Mouse (Mus musculus): ENCODE results near the gene Lysmd3.

Gene Lysmd3

DNA sequence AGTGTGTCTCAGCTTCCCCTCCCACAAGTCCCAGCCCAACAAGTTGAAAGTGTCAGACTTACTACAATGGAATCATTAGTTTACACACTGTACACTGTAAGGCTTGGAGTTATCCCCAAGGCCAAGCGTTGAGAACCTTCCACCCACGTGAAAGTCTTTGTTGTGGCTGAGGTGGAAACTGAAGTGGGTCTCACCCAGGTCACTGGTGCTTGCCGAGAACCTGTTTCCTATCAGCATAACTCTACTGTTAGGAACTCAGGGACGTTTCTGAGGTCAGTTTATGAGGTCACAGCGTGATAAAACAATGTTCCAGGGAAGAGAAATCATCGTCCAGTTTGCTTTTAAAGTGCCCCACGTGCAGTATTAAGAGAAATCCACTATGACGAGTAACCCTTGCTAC, 17.9 kb downstream of the Lysmd3 start:
- no peak for DNase-seq (ENCODE audit: low read depth)

- DNase-seq (ENCODE audit: low read depth) = no peak
Observed at GRCm38 (mm10) chr13:81683107-81683506, 25.6 kb downstream of the Lysmd3 start.

DNA sequence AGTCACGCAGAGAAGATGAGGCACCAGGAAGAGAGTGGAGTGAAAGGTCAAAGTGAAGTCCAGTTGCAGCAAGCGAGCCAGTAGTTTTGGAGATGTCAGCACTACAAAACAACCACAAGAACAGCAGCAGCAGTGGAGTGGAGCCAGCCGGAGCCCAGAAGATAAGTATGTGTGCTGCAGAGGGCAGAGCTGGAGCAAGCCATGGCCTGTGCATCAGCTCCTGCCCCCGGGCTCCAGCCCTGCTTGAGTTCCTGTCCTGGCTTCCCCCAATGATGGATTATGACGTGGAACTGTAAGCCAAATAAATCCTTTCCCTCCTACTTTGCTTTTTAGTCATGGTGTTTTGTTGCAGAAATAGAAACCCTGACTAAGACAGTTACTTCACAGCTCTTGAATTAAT, 26.8 kb downstream of the Lysmd3 start:
- no peak for DNase-seq (ENCODE audit: low read depth)

DNA sequence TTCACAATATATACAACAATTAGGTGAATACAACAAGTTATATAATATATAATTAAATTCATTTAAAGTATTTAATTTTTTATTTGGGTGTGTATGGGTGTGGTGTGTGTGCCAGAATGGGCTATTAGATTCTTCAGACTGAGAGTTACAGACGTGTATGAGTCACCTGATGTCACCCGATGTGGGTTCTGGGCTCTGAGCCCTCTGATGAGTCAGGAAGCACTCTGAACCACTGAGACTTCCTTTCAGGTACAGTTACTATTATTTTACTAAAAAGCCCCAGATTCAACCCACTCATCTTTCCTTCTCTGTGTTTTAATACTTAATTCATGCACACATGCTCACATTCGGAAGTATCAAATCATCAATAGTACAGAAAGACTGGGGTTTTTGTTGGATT, 27.4 kb downstream of the Lysmd3 start:
- DNase-seq (ENCODE audit: low read depth) = no peak

DNA sequence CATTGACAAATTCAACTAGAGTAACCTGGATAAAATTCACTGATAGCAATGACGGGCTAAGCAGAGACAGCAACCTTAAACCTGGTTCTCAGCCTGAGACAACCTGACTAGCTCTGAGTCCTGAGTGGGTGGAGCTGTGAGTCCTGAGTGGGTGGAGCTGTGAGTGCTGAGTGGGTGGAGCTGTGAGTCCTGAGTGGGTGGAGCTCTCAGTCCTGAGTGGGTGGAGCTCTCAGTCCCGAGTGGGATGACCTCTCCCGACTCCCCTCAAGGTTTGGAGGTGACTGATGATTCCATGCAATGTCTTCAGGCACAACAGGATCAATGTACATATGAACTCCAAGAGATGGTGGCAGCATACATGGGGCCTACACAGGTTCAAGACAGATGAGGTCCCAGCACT, 32.1 kb downstream of the Lysmd3 start:
- no peak for DNase-seq (ENCODE audit: low read depth)

- DNase-seq (ENCODE audit: low read depth) = peak; percentile 56
Observed at GRCm38 (mm10) chr13:81690477-81690876, 33.0 kb downstream of the Lysmd3 start.

GRCm38 (mm10) chr13:81691606-81692005, 34.1 kb downstream of the Lysmd3 start:
- peak; percentile 59 for DNase-seq (ENCODE audit: low read depth)

GRCm38 (mm10) chr13:81694446-81694845, 37.0 kb downstream of the Lysmd3 start:
- DNase-seq (ENCODE audit: low read depth) = no peak

GRCm38 (mm10) chr13:81703148-81703547, 45.7 kb downstream of the Lysmd3 start:
- DNase-seq (ENCODE audit: low read depth) = no peak

- no peak for DNase-seq (ENCODE audit: low read depth)
Observed at GRCm38 (mm10) chr13:81703621-81704020, 46.2 kb downstream of the Lysmd3 start.

DNA sequence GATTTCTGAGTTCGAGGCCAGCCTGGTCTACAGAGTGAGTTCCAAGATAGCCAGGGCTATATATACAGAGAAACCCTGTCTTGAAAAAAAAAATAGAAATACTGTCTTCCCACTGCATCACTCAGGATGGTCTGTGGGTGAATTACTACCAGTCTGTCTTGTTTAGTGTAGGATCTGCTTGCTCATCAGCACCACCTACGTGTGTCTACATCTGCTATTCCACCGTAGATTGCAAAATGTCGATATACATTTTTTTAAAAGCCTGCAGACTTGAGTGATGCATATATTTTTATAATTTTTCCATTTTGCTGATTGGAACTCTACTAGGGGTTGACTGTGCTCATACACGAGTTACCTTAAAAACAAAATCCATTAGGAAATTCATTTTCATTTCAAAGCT, 48.8 kb downstream of the Lysmd3 start:
- DNase-seq (ENCODE audit: low read depth) = no peak

DNA sequence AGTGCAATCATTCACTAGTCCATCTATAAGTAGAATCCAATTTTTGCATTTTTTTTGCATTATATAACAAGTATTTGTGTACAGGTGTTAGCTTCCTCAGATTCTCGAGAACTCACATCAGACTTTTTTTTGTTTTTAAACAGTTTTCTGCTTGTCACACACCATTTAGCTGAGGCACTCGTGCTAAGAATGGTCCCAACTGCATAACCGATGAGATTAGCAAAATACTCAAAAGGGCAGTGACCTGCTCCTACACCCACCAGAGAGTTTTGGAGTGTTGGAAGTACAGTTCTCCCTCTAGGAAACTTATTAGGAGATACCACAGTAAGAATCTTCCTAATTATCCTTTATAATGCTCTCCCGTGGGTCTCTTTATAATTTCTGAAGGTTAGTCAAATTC, 52.3 kb downstream of the Lysmd3 start:
- no peak for DNase-seq (ENCODE audit: low read depth)

- DNase-seq (ENCODE audit: low read depth) = no peak
Observed at GRCm38 (mm10) chr13:81710266-81710665, 52.8 kb downstream of the Lysmd3 start.

DNA sequence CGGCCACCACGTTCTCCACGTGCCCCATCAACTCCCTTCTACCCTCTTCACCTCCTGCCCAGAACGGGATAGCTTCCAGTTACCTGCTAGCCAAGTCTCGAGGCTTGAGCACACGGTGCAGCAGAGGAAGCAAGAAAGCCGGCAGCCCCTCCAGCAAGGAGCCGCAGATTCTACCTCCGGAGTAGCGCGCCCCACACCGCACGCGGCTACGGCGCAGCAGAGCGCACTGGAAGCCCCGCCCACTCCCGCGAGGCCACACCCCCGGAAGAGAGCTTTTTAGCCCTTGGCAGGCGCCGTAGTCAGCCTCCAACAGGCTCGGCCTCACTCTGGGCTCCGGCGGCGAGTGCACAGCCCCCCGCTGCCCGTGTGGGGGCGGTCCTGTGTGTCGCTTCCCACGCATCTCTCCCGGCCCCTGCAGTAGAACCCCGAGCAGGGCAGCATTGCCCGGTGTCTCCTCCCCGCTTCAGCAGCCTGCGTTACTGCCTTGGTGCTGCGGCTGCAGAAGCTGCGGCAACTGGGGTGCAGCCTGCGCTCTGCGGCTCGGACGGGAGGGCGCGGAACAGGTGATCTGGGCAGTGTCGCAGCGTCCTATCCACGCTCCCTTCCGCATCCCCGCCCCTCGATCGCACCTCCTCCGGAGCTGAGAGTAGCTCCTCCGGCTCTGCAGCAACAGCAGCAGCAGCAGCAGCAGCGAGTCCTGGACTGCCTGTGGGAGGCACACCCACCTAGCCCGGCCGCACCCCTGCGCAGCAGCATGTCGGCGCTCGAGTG, 53.5 kb downstream of the Lysmd3 start, which contains the start of the genes Polr3g and Mblac2:
Polr3g (minus strand) TSS at position 239 of the 771 bp plus-strand sequence.
Mblac2 (plus strand) TSS at position 567 of the 771 bp plus-strand sequence.
- peak; percentile 92 for DNase-seq (ENCODE audit: low read depth)

- DNase-seq (ENCODE audit: low read depth) = no peak
Observed at GRCm38 (mm10) chr13:81711546-81712371, 54.3 kb downstream of the Lysmd3 start.

DNA sequence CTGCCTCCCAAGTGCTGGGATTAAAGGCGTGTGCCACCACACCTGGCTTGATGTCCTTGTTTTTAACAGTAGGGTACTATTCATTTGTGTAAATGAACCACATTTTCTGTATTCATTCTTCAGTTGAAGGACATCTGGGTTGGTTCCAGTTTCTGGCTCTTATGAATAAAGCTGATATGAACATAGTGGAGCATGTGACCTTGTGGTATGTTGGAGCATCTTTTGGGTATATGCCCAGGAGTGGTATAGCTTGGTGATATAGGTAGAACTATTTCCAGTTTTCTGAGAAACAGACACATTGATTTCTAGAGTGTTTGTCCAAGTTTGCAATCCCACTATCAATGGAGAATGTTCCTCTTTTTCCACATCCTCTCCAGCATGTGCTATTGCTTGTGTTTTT, 56.4 kb downstream of the Lysmd3 start:
- DNase-seq (ENCODE audit: low read depth) = no peak

Measured in c-Kit-positive CD71-positive TER-119-negative erythroid progenitor cells, embryonic 14.5 days (primary cell).